Mouse (Mus musculus) cerebellum, adult 2 months (tissue): ENCODE results near the gene Usp10.

Experiments
- CTCF ChIP-seq: fragments of 200-500 bp; IDR thresholded peaks from 2 replicates; pipeline ENCODE4 v1.5.1; 2011; ENCODE audit warnings: low read depth, mild to moderate bottlenecking, control low read depth, low read length, moderate library complexity, borderline replicate concordance; ENCODE audit not compliant: insufficient read depth
- POLR2A ChIP-seq: fragments of 200-500 bp; IDR thresholded peaks from 2 replicates; pipeline ENCODE4 v1.6.1; 2011; ENCODE audit warnings: low read length, control low read depth, borderline replicate concordance; ENCODE audit not compliant: insufficient read depth

DNA sequence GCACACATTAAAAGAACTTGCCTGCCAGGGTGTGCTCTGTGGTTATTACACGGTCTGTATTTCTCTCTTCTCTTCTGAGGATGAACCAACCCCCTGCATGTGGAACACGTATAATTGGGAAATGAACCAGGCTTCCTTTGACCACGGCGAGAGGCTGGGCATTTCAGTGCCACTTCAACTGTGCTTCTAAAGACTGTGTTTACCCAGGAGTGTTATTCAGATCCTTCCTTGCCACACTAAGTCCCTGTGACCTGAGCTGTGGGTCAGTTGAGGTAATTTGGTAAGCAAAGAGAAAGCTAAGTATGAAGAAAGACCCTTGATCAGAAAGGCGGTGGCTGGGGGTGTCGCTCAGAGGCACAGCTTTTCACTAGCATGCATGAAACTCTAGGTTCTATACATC is 28.9 kb upstream of the Usp10 start:
- no peak for TF ChIP-seq CTCF
- no peak for TF ChIP-seq POLR2A
